Mouse (Mus musculus): ENCODE results near the gene Ttc24.

DNA sequence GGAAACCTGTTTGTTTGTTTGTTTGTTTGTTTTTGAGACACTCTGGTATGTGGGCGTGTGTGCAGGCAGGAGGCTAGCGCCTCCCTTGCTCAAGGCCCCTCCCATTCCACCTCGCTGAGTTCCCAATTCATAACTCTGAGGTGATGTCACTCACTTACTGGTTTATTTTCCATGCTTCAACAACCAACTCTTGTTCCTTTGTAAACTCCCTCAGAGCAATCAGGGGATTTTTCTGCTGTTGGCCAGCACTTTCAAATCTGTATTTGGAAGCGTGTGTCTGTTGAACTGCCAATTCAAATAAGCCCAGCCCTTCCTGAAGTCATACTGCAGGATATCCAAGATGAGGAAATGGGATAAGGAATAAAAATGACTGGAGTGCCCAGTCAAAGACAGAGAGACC is 4.6 kb upstream of the Ttc24 start:
- TF ChIP-seq CTCF (IDR thresholded peaks at IDR 0.05; ENCODE audit: borderline replicate concordance, insufficient read depth, low read length): no peak
- no peak for TF ChIP-seq POLR2A (IDR thresholded peaks at IDR 0.05; ENCODE audit: low read depth, low read length)

Data from embryonic fibroblast, embryonic 13.5 days (primary cell).